Mouse (Mus musculus): ENCODE data around the gene Fam189a1. TPM values are rescaled to one million over a fixed set of nuclear protein-coding genes. Genes with fewer than 3 reads are reported as not detected.

Fam189a1 gene
- polyA plus RNA-seq, 1 experiment = 0.07 TPM

DNA sequence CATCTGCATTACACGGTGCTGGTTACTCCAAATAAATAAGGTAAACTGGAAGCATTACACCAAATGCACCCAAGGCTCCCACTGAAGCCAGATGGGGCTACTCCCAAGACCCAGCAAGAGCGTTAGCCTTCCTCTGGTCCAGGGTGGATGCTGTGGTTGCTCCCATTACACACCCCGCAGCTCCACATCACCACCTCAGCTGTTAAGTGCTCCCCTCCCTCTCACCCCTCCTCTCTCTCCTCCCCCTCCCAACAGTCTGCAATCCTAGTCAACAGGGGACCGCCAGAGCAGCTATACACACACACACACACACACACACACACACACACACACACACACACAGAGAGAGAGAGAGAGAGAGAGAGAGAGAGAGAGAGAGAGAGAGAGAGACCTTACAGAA, 109.7 kb downstream of the Fam189a1 start:
- H3K79me3 ChIP-seq (ENCODE audit: low read depth) = no peaks in the 10 kb centered on the region
- TF ChIP-seq CTCF (IDR thresholded peaks at IDR 0.05; ENCODE audit: control insufficient read depth, insufficient read depth, insufficient read length) (no peak), MAX (IDR thresholded peaks at IDR 0.05) (no peak), USF1 (IDR thresholded peaks at IDR 0.05; ENCODE audit: low read depth) (no peak), CEBPB (IDR thresholded peaks at IDR 0.05; ENCODE audit: low read depth) (no peak), MYOD1 (IDR thresholded peaks at IDR 0.05; ENCODE audit: control insufficient read depth, insufficient read length, low read depth) (no peak), FOSL1 (IDR thresholded peaks at IDR 0.05; ENCODE audit: insufficient read depth, low read length, poor library complexity, severe bottlenecking) (no peak), MYOG (IDR thresholded peaks at IDR 0.05; ENCODE audit: control insufficient read depth, extremely low read depth, insufficient read length) (no peak)
- H3K36me3 ChIP-seq (ENCODE audit: control insufficient read depth, insufficient read depth) = no peaks in the 10 kb centered on the region
- no peak overlapping the region for H3K4me3 ChIP-seq (ENCODE audit: insufficient read depth, poor library complexity, severe bottlenecking)
- H3K79me2 ChIP-seq (ENCODE audit: control insufficient read depth, insufficient read depth) = no peaks in the 10 kb centered on the region
- H3K27me3 ChIP-seq (ENCODE audit: control insufficient read depth, insufficient read depth, insufficient read length) = peaks cover 5% of the 10 kb centered on the region
- no peak overlapping the region for H3ac ChIP-seq (ENCODE audit: control insufficient read depth, insufficient read length, low read depth)

DNA sequence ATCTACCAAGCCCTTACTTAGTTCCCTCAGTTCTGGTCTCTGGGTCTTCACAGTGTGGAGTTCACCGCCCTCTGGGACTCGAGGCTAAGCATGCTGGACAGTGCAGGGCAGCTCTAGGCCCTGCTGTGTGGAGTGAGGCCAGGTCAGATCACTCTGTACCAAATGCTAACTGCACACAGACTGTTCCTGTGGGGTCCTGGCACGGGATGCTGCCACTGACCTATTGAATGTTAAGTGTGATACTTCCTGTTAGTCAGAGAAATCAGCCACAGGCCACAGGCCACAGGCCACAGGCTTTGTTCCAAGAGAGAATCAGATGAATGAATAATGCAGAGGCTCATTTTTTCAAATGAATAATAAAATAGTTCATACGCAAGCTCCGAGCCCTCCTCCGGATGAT, 112.1 kb downstream of the Fam189a1 start:
- Histone ChIP-seq H3K79me3 (ENCODE audit: low read depth) (no peaks in the 10 kb centered on the region), H3K79me2 (ENCODE audit: control insufficient read depth, insufficient read depth) (no peaks in the 10 kb centered on the region), H3ac (ENCODE audit: control insufficient read depth, insufficient read length, low read depth) (no peak overlapping the region), H3K4me3 (ENCODE audit: insufficient read depth, poor library complexity, severe bottlenecking) (no peak overlapping the region), H3K27me3 (ENCODE audit: control insufficient read depth, insufficient read depth, insufficient read length) (peaks cover 5% of the 10 kb centered on the region), H3K36me3 (ENCODE audit: control insufficient read depth, insufficient read depth) (no peaks in the 10 kb centered on the region)
- TF ChIP-seq MYOD1 (IDR thresholded peaks at IDR 0.05; ENCODE audit: control insufficient read depth, insufficient read length, low read depth) (peak; percentile 4), FOSL1 (IDR thresholded peaks at IDR 0.05; ENCODE audit: insufficient read depth, low read length, poor library complexity, severe bottlenecking) (no peak)

- TF ChIP-seq USF1 (IDR thresholded peaks at IDR 0.05; ENCODE audit: low read depth) = no peak
- no peak for TF ChIP-seq MAX (IDR thresholded peaks at IDR 0.05)
- no peak for TF ChIP-seq FOSL1 (IDR thresholded peaks at IDR 0.05; ENCODE audit: insufficient read depth, low read length, poor library complexity, severe bottlenecking)
- TF ChIP-seq CTCF (IDR thresholded peaks at IDR 0.05; ENCODE audit: control insufficient read depth, insufficient read depth, insufficient read length) = no peak
- TF ChIP-seq CEBPB (IDR thresholded peaks at IDR 0.05; ENCODE audit: low read depth) = no peak
- no peak for TF ChIP-seq MYOG (IDR thresholded peaks at IDR 0.05; ENCODE audit: control insufficient read depth, extremely low read depth, insufficient read length)
- no peak for TF ChIP-seq MYOD1 (IDR thresholded peaks at IDR 0.05; ENCODE audit: control insufficient read depth, insufficient read length, low read depth)
- Histone ChIP-seq H3ac (ENCODE audit: control insufficient read depth, insufficient read length, low read depth) (no peak overlapping the region), H3K27me3 (ENCODE audit: control insufficient read depth, insufficient read depth, insufficient read length) (no peaks in the 10 kb centered on the region), H3K4me3 (ENCODE audit: insufficient read depth, poor library complexity, severe bottlenecking) (no peak overlapping the region), H3K79me3 (ENCODE audit: low read depth) (no peaks in the 10 kb centered on the region), H3K79me2 (ENCODE audit: control insufficient read depth, insufficient read depth) (no peaks in the 10 kb centered on the region), H3K36me3 (ENCODE audit: control insufficient read depth, insufficient read depth) (no peaks in the 10 kb centered on the region)
Observed at GRCm38 (mm10) chr7:65041106-65041505, 115.3 kb downstream of the Fam189a1 start.

GRCm38 (mm10) chr7:65031741-65032140, 124.6 kb downstream of the Fam189a1 start:
- H3ac ChIP-seq (ENCODE audit: control insufficient read depth, insufficient read length, low read depth) = no peak overlapping the region
- TF ChIP-seq CEBPB (IDR thresholded peaks at IDR 0.05; ENCODE audit: low read depth) (no peak), MYOG (IDR thresholded peaks at IDR 0.05; ENCODE audit: control insufficient read depth, extremely low read depth, insufficient read length) (no peak), MAX (IDR thresholded peaks at IDR 0.05) (no peak), FOSL1 (IDR thresholded peaks at IDR 0.05; ENCODE audit: insufficient read depth, low read length, poor library complexity, severe bottlenecking) (no peak), MYOD1 (IDR thresholded peaks at IDR 0.05; ENCODE audit: control insufficient read depth, insufficient read length, low read depth) (no peak), USF1 (IDR thresholded peaks at IDR 0.05; ENCODE audit: low read depth) (no peak), CTCF (IDR thresholded peaks at IDR 0.05; ENCODE audit: control insufficient read depth, insufficient read depth, insufficient read length) (no peak)
- H3K36me3 ChIP-seq (ENCODE audit: control insufficient read depth, insufficient read depth) = no peaks in the 10 kb centered on the region
- no peaks in the 10 kb centered on the region for H3K79me3 ChIP-seq (ENCODE audit: low read depth)
- peaks cover 3% of the 10 kb centered on the region for H3K27me3 ChIP-seq (ENCODE audit: control insufficient read depth, insufficient read depth, insufficient read length)
- H3K79me2 ChIP-seq (ENCODE audit: control insufficient read depth, insufficient read depth) = no peaks in the 10 kb centered on the region
- H3K4me3 ChIP-seq (ENCODE audit: insufficient read depth, poor library complexity, severe bottlenecking) = no peak overlapping the region

DNA sequence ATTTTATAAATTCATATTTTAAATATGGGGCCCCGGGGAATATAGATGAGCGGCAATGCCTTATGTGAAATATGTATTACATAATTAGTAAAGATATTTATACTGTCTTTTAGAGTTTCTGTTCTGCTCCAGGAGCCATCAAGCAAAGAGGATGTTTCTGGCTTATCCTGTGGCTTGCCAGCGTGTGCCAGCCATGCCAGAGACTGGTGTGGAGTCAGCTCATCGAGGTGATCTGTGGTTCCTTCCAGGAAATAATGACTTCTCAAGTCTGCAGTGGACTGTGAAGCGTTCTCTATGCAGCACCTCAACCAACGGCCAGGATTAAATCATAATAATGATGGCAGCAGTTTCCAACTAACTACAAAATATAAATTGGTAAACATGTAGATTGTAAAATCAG, 125.2 kb downstream of the Fam189a1 start:
- no peaks in the 10 kb centered on the region for H3K79me2 ChIP-seq (ENCODE audit: control insufficient read depth, insufficient read depth)
- H3K4me3 ChIP-seq (ENCODE audit: insufficient read depth, poor library complexity, severe bottlenecking) = no peak overlapping the region
- TF ChIP-seq USF1 (IDR thresholded peaks at IDR 0.05; ENCODE audit: low read depth) (no peak), MYOG (IDR thresholded peaks at IDR 0.05; ENCODE audit: control insufficient read depth, extremely low read depth, insufficient read length) (no peak), MYOD1 (IDR thresholded peaks at IDR 0.05; ENCODE audit: control insufficient read depth, insufficient read length, low read depth) (no peak), CTCF (IDR thresholded peaks at IDR 0.05; ENCODE audit: control insufficient read depth, insufficient read depth, insufficient read length) (no peak), FOSL1 (IDR thresholded peaks at IDR 0.05; ENCODE audit: insufficient read depth, low read length, poor library complexity, severe bottlenecking) (no peak), MAX (IDR thresholded peaks at IDR 0.05) (no peak), CEBPB (IDR thresholded peaks at IDR 0.05; ENCODE audit: low read depth) (no peak)
- H3K27me3 ChIP-seq (ENCODE audit: control insufficient read depth, insufficient read depth, insufficient read length) = peaks cover 3% of the 10 kb centered on the region
- no peaks in the 10 kb centered on the region for H3K79me3 ChIP-seq (ENCODE audit: low read depth)
- no peaks in the 10 kb centered on the region for H3K36me3 ChIP-seq (ENCODE audit: control insufficient read depth, insufficient read depth)
- no peak overlapping the region for H3ac ChIP-seq (ENCODE audit: control insufficient read depth, insufficient read length, low read depth)

DNA sequence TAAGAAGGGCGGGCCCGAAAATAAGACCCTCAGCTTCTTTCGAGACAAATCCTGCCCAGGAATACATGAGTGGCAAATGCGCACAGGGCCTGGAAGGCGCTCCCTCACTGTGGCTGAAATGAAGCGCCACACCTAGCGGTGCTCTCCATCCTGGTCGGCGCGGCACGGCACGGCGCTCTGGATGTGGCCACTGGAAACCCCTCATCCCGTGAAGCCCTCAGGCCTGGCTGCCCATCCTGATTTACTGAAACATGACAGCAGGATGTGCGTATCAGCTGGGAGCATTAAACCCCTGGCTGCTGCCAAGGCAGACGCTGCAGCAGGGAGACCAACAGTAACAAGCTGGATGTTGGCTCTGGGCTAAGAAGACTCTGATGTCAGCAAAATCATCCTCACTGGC, 126.4 kb downstream of the Fam189a1 start:
- Histone ChIP-seq H3K27me3 (ENCODE audit: control insufficient read depth, insufficient read depth, insufficient read length) (peaks cover 3% of the 10 kb centered on the region), H3K4me3 (ENCODE audit: insufficient read depth, poor library complexity, severe bottlenecking) (no peak overlapping the region), H3K36me3 (ENCODE audit: control insufficient read depth, insufficient read depth) (no peaks in the 10 kb centered on the region), H3ac (ENCODE audit: control insufficient read depth, insufficient read length, low read depth) (no peak overlapping the region), H3K79me2 (ENCODE audit: control insufficient read depth, insufficient read depth) (no peaks in the 10 kb centered on the region), H3K79me3 (ENCODE audit: low read depth) (no peaks in the 10 kb centered on the region)
- no peak for TF ChIP-seq FOSL1 (IDR thresholded peaks at IDR 0.05; ENCODE audit: insufficient read depth, low read length, poor library complexity, severe bottlenecking)
- no peak for TF ChIP-seq CEBPB (IDR thresholded peaks at IDR 0.05; ENCODE audit: low read depth)
